Mouse (Mus musculus) adrenal gland, postnatal 4 days (tissue): ENCODE results near the gene Nhej1. TPM values are rescaled to one million over a fixed set of nuclear protein-coding genes. Genes with fewer than 3 reads are reported as not detected.
A peak's percentile ranks its signal among the peaks of the same experiment; 100 is the strongest.

Experiments used
- DNase-seq, 2 experiments: peaks; one replicate each; pipeline ENCODE4 v3.0.0; 2021 to 2022; ENCODE audit warnings: low spot score in 2 of 2, mixed read lengths in 2 of 2
- total RNA-seq, 2 experiments: library from RNA; stranded (reverse); gene quantifications; 2 replicates each; pipeline ENCODE4 v1.2.3; 2021

The Nhej1 gene
- total RNA-seq, 2 experiments from 2014 or later: 4.4 to 4.5 TPM

DNA sequence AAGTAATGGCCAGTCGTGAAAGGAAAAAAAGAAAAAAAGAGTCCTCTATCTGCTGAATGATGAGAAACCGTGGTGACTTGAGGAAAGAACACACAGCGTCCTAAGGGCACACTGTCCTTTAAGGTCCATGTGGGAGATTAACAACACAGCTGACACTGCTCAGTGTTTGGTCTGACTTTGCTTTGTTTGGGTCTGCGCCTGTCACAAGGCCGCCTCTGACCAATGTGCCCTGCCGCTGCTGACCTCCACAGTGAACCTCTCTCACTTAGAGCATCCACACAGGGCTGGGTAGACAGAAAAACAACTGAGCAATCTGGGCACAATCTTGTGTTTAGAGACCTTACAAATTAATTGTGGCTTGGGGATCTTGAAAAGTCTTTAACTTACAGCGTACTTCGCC is 148.0 kb downstream of the Nhej1 start:
- no peak for DNase-seq

DNA sequence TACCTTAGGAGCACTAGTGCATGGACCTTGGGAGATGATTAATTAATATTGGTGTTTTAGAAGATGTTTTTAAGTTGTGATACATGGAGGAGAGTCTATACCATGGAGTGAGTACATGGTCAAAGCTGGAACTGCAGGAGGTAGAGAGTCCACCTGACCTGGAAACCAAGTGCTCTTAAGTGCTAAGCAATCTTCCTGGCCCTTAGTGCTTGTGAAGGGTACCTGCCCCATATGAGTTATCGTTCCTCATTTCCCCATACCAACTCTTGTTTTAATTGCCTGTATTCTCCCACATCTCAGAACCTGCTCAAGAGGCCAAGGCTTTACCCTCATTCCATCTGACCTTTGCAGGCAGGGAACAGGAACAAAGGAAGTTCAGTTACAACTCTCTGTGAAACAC is 149.1 kb downstream of the Nhej1 start:
- no peak for DNase-seq

DNA sequence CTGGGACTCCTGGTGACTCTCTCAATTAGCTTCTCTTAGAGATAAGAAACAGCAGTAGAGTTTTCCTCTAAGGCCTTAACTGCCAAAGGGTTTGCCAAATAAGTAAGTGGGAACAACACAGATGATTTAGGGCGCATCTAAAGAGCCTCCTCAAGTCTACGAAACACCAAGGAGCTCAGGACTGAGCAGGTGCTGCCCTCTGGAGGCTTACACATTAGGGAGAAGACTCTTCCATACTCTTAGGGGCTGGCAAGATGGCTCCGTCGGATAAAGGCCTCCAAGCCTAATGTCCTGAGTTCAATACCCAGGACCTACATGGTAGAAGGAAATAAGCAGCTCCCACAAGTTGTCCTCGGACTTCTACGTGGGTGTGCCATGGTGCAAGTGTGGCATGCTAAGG is 151.4 kb downstream of the Nhej1 start:
- DNase-seq: no peak

GRCm38 (mm10) chr1:74971353-74972050 is 153.5 kb downstream of the Nhej1 start:
- no peak for DNase-seq

DNA sequence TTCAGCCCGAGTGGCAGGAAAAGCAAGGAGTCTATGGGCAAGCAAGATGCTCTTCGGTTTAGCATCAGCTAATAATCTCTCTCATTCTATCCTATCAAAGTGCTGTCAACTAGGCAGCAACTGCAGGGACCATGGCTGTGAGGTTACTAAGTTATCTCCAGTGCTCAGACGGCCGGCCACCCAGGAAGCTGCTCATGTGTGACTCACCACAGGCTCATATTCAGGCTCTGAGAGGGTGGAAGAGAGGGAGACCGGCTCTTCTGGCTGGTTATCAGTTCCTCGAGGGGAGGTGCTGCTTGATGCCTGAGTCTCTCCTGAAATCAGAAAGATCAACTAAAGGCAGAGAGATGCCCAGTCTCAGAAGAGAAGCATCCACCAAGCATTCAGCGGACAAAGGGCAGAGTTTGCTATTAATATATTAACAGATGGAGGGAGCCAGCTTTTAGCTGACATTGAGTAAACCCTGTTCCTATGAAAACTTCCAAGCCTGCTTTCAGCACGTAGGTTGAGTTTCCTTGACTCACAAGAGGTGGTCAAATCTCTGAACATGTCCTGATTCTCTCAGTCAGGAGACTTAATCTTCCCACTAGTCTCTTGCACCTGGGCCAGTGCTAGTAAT is 156.9 kb downstream of the Nhej1 start:
- no peak for DNase-seq

- peak; percentile 42 to 64 for DNase-seq
These were observed 160.3 kb downstream of the Nhej1 start for GRCm38 (mm10) chr1:74964494-74965215.

GRCm38 (mm10) chr1:74962853-74963227 is 162.2 kb downstream of the Nhej1 start:
- no peak for DNase-seq

GRCm38 (mm10) chr1:74962126-74962852 is 162.7 kb downstream of the Nhej1 start:
- DNase-seq: no peak

DNA sequence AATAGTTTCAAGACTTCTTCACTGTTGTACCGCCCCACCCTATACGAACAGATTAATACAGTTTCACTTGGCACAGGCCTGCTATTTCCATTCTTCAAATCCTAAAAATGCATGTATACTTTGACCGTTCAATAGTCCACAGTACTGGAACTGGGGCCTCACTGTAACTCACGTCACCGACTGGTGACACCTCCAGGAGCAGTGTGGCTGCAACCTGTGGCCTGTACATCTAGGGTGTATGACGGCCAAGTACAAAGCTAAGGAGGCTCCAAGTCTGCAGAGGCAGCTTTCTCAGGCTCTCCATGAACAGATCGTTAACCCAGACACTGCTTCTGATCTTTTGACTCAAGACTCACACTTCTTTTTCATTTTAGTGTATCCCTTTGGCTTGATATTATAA is 163.3 kb downstream of the Nhej1 start:
- no peak for DNase-seq

- DNase-seq: no peak
These were observed 164.9 kb downstream of the Nhej1 start for GRCm38 (mm10) chr1:74960059-74960458.

DNA sequence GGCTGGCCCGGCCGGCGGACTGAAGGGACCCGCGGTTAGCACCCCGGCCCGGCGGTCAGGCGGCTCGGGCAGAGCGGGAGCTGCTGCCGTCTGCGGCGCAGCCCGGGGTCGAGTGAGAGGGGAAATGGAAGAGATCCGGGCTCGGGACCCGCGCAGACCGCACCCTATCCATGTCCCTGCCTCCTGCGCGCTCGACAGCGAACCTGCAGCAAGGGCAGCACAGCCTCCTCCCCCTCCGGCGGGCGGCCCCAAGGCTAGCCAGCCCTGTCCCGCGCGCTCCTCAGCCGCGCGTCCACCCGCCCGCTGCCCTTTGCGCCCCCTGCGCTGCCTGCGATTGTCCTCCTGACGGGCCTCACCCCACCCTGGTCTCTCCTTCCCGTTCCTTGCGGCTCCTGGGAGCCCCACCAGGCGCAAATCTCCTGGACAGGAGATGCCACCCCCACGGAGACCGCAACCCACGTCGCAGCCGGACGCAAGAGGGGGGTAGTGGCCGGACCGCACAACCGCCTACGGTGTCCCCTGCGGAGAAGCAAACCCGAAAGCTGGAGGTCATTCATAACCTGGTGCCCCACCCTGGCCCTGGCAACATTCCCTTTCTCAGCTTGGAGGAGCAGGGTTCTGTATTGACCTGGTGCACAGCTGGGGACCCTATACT is 173.3 kb downstream of the Nhej1 start, which contains the start of gene Ihh:
TSS of gene Ihh (minus strand) at position 117 of the 655 bp plus-strand sequence.
- DNase-seq: no peak

DNA sequence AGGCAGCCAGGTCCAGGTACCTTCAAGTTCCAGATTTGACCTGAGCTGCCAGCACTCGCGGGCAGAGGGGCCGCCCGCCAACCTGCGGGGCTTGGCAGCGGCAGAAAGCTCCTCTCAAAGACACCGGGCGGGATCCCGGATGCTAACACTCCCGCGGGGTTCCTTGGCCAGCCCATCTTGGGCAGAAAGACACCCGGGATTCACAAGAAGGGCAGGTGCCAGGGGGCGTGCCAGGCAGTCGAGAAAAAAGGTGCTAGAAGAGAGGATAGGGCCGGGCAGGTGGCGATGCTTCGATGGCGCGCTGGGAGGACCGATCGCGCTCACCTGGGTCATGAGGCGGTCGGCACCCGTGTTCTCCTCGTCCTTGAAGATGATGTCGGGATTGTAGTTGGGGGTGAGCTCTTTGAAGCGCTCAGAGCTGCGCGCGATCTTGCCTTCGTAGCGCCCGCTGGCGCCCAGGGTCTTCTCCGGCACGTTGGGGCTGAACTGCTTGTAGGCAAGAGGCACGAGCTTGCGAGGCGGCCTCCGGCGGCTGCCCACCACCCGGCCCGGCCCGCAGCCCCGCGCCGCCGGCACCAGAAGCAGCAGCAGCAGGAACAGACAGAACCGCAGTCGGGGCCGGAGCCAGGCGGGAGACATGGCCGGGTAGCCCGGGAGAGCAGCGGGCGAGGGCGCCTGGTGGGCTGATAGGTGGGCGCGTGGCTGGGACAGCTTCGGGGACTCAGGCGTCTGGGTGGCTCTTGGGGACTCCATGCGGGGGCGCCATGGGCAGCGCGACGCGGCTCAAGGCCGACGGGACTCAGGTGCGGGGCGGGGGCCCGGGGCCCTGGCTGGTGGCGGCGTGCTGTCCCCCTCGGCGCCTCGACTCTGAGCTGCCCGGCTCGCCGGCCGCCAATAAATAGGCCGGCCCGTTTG is 174.2 kb downstream of the Nhej1 start:
- DNase-seq: no peak

DNA sequence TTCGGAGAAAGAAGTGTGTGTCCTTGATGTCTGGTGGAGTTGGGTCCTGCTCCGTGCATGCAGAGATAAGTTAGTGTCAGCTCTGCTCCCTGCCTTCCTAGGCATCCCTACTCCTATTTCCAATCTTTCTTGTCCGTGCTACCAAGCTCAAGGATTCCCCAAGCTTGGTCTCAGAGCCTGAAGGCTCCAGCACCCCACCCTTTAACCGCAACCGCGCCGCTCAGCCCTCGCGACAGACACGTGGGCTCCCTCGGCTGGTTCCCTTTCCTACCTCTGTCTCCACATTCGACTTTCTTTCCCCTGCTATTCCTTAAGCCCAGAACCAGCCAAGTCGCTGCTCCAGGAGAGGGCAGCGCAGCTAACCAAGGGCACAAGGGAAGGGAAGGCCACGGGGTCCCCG is 174.9 kb downstream of the Nhej1 start:
- DNase-seq: no peak

DNA sequence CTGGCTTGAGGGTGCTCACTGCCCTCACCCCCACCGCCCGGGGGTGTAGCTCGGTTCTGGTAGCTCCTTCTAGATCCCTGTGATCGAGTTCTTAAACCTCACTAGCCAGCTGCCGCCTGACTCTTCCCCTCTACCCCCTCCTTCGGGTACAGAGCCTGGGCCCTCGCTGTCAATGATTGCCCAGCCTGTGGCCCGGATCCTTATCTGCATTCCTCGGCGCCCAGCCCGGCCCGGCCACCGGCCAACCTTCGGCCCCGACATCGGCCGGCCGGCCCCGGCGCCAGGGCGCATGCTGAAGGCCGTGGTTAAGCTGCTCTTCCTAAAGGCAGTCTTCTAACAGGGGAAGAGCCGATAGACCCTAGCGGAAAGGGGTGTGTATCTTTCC is 175.3 kb downstream of the Nhej1 start:
- DNase-seq: no peak

GRCm38 (mm10) chr1:74948784-74949665 is 176.0 kb downstream of the Nhej1 start:
- DNase-seq: peak in 1 of 2 experiments; percentile 32

DNA sequence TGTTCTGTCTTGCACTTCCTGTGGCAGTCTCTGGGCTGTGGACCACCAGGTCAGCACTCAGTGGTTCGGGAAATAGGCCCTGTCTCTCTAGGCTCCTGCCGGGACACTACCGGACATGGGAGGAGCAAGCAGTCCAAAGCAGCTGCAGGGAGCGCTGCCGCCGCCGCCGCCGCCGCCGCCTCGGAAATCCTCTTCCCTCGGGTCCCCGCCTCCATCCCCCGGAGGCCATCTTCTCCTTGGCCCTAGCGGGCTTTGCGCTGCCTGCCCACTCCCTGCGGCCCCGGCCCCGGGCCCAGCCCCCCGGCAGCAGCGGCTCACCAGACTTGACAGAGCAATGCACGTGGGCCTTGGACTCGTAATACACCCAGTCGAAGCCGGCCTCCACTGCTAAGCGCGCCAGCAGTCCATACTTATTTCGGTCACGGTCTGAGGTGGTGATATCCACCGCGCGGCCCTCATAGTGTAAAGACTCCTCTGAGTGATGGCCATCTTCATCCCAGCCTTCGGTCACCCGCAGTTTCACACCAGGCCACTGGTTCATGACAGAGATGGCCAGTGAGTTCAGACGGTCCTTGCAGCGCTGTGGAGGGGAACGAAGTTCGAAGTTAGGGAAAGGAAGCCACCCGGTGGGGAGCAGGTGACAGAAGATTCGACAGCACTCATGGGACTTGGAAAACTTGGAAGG is 176.9 kb downstream of the Nhej1 start:
- no peak for DNase-seq

DNA sequence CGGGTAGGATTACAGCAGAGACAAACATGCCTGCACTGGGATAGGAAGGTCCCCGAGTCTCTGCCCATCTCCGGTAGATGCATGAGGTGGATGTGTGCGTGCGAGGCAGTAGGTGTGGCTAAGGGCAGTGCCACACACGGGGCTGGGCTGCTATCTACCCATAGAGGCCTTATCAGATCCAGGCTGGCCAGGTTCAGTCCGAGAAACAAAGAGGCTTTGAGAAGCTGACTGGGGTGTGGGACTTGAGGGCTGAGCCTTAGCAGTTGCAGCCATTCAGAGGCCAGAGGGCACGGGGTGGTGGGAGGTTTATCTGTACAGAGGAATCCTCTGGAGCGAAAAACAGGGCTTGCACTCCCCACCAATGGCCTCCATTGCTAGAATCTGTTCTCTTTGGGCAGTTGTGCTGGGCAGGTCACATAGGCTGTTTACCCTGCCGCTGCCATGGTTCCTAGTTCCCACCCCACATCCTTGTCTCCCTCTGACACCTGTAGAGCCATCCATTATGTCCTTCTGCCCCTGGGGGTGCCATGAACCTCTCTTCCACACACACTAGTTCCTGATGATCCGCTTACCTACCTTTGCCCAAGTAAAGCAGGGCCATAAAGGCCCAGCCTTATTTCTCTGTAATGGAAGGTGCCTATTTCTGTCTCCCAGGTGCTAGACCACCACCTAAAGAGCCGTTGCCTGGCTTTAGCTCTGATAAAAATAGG is 183.2 kb downstream of the Nhej1 start:
- DNase-seq: no peak

- no peak for DNase-seq
These were observed 185.2 kb downstream of the Nhej1 start for GRCm38 (mm10) chr1:74939762-74940161.
